Mouse (Mus musculus) hindbrain, embryonic 15.5 days (tissue): ENCODE measurements around the gene Svep1. TPM values are rescaled to one million over a fixed set of nuclear protein-coding genes. Genes with fewer than 3 reads are reported as not detected.

Experiments used
- ATAC-seq: fragments of 200-750 bp; cut with Nextera tagmentation; 2 replicates; pipeline ENCODE4 v1.8.0; 2017; ENCODE audit warnings: low read depth, moderate number of reproducible peaks, moderate TSS enrichment; ENCODE audit not compliant: low FRiP score
- H3K27ac ChIP-seq: fragments of 300-500 bp; sonication (generic); replicated peaks from 2 replicates; pipeline ENCODE4 v1.5.1; 2015; ENCODE audit warnings: mild to moderate bottlenecking, inconsistent platforms
- H3K27me3 ChIP-seq: fragments of 300-500 bp; sonication (generic); 2 replicates; pipeline ENCODE4 v1.6.1; 2015; ENCODE audit warnings: control low read depth, inconsistent platforms
- H3K36me3 ChIP-seq: fragments of 300-500 bp; sonication (generic); 2 replicates; pipeline ENCODE4 v1.6.1; 2015; ENCODE audit warnings: control low read depth, inconsistent platforms
- H3K4me1 ChIP-seq: fragments of 300-500 bp; sonication (generic); replicated peaks from 2 replicates; pipeline ENCODE4 v1.6.1; 2015; ENCODE audit warnings: control low read depth, inconsistent platforms
- H3K4me2 ChIP-seq: fragments of 300-500 bp; sonication (generic); 2 replicates; pipeline ENCODE4 v1.6.1; 2015; ENCODE audit warnings: moderate library complexity, mild to moderate bottlenecking, inconsistent platforms
- H3K4me3 ChIP-seq: fragments of 300-500 bp; sonication (generic); 2 replicates; pipeline ENCODE4 v1.5.1; 2015; ENCODE audit warnings: mild to moderate bottlenecking, inconsistent platforms
- H3K9ac ChIP-seq: fragments of 300-500 bp; sonication (generic); 2 replicates; pipeline ENCODE4 v1.6.1; 2015; ENCODE audit warnings: inconsistent platforms
- H3K9me3 ChIP-seq: fragments of 300-500 bp; sonication (generic); 2 replicates; pipeline ENCODE4 v1.6.1; 2016; ENCODE audit warnings: control low read depth, inconsistent platforms
- WGBS: fragments of 180-500 bp; shearing (Covaris S2); methylation state at CpG from one replicate; pipeline ENCODE4 v1.1.7; 2015; 5-methylcytosine and 5-hydroxymethylcytosine counted together
- polyA plus RNA-seq: library from polyadenylated mRNA; unstranded; fragments of >200 nt; fragmentation: Nextera tagmentation; extraction: Ambion mirVana; gene quantifications from 2 replicates; pipeline ENCODE4 v1.2.1, GENCODE M21; 2015

Svep1 gene
- polyA plus RNA-seq, 1 experiment from 2014 or later: 1.2 TPM

DNA sequence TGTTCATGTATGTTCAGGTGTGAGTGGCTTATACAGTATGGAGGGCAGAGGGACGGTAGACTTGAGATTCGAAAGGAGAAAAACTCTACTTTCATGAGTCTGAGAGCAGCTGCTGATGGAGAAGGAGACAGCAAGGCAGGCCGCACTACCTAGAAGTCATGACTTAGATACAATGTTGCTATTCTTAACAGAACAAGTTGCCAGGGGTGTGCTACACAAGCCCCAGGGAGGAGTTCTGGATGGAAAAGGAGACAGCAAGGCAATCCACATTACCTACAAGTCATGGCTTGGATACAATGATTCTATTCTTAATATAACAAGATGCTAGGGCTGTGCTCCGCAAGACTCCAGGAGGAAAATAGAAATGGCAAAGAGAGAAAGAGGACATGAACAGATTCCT lies 129.1 kb downstream of the Svep1 start:
- Histone ChIP-seq H3K9me3 (no peaks in the 10 kb centered on the region), H3K36me3 (no peaks in the 10 kb centered on the region), H3K4me3 (no peak overlapping the region), H3K4me2 (no peak overlapping the region), H3K9ac (no peak overlapping the region), H3K4me1 (peaks cover 3% of the 10 kb centered on the region; the same call in 1 of the 2 replicates), H3K27ac (no peak overlapping the region), H3K27me3 (no peaks in the 10 kb centered on the region)
- no peak for ATAC-seq
- 93% methylated on average over 4 of the region's 4 CpGs for WGBS

GRCm38 (mm10) chr4:58072888-58073287 lies 133.8 kb downstream of the Svep1 start:
- no peak for ATAC-seq
- no peaks in the 10 kb centered on the region for H3K27me3 ChIP-seq
- H3K36me3 ChIP-seq: no peaks in the 10 kb centered on the region
- H3K4me3 ChIP-seq: no peak overlapping the region
- no peaks in the 10 kb centered on the region for H3K9me3 ChIP-seq
- H3K4me1 ChIP-seq: no peaks in the 10 kb centered on the region; the same call in 1 of the 2 replicates
- no peak overlapping the region for H3K4me2 ChIP-seq
- WGBS: 80% methylated on average over 12 of the region's 12 CpGs
- H3K9ac ChIP-seq: no peak overlapping the region
- no peak overlapping the region for H3K27ac ChIP-seq

DNA sequence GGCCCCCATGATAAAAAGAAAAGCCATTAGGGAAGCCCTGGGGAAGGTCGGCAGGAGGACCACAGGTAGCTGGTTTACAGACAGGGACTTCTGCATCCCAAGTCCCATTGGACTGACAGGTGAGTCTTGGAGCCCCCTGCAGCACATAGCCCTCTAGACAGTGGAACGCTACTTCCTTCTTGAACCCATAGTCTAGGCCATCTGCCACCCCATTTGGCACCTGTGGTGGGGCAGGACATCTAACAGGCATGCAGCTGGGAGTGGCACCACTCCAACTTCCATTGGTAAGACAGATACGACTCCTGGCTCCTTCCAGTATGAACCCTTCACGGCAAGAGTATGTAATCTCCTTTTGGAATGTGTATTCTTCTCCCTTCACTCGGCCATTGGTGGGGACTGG lies 137.8 kb downstream of the Svep1 start:
- 95% methylated on average over 5 of the region's 5 CpGs for WGBS
- no peak for ATAC-seq
- Histone ChIP-seq H3K27ac (no peak overlapping the region), H3K9me3 (no peaks in the 10 kb centered on the region), H3K27me3 (no peaks in the 10 kb centered on the region), H3K9ac (no peak overlapping the region), H3K4me2 (no peak overlapping the region), H3K4me3 (no peak overlapping the region), H3K36me3 (no peaks in the 10 kb centered on the region), H3K4me1 (no peaks in the 10 kb centered on the region)

DNA sequence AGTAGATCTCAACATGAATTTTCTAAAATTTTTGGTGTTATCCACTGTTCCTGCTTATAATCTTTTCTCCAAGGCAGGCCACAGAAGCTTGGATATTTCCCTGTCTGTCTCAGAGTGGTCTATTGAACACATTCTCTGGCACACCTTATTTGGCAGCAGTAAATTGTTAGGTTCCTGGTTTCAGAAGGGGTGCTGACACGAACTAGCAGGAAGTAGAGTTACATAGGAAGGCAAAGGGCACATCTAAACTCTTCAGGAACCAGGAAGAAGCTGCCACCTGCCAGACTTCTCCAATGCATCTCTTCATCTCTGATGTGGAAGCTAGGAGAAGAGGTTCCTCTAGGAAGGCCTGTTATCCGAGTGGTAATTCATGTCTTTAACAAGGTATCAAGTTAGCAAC lies 141.9 kb downstream of the Svep1 start:
- WGBS: 78% methylated on average over 2 of the region's 2 CpGs

DNA sequence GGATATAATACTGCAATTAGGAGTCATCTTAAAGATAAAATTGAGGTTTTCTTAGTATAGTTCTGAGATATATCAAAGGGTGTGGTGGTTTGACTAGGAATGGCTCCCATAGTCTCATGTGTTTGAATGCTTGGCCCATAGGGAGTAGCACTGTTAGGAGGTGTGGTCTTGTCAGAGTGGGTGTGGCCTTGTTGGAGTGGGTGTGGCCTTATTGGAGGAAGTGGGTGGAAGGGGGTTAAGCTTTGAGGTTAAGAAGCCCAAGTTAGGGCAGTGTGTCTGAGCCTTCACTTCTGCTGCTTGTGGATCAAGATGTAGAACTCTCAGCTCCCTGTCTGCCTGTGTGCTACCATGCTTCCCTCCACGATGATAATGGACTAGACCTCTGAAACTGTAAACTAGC lies 143.7 kb downstream of the Svep1 start:
- Histone ChIP-seq H3K27ac (no peak overlapping the region), H3K9ac (no peak overlapping the region), H3K9me3 (no peaks in the 10 kb centered on the region), H3K36me3 (no peaks in the 10 kb centered on the region), H3K4me1 (no peaks in the 10 kb centered on the region), H3K4me3 (no peak overlapping the region), H3K4me2 (no peak overlapping the region), H3K27me3 (no peaks in the 10 kb centered on the region)
- no peak for ATAC-seq
- WGBS: 93% methylated on average over 1 of the region's 1 CpGs

More for the DNA sequence above, 141.9 kb downstream of the Svep1 start:
- Histone ChIP-seq H3K36me3 (no peaks in the 10 kb centered on the region), H3K9me3 (no peaks in the 10 kb centered on the region), H3K27ac (no peak overlapping the region), H3K27me3 (no peaks in the 10 kb centered on the region), H3K4me2 (no peak overlapping the region), H3K4me3 (no peak overlapping the region), H3K4me1 (no peaks in the 10 kb centered on the region), H3K9ac (no peak overlapping the region)
- no peak for ATAC-seq

DNA sequence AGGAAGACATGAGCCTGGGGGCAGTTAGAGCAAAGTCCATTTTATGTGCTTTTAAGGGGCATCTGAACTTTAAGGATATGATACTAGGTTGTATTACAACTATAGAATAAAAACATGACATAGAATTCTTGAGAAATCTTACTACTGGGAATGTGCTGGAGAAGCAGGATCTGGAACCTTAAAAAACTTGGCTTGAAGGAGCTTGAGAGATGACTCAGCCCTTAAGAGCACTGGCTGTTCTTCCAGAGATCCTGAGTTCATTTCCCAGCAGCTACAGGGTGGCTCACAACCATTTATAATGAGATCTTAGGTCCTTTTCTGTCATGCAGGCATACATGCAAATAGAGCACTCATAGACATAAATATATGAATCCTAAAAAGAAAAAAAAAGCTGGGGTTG lies 151.0 kb downstream of the Svep1 start:
- Histone ChIP-seq H3K4me2 (no peak overlapping the region), H3K27me3 (no peaks in the 10 kb centered on the region), H3K9me3 (no peaks in the 10 kb centered on the region), H3K4me1 (no peaks in the 10 kb centered on the region), H3K36me3 (no peaks in the 10 kb centered on the region), H3K9ac (no peak overlapping the region), H3K27ac (no peak overlapping the region), H3K4me3 (no peak overlapping the region)
- ATAC-seq: no peak

- WGBS: 68% methylated on average over 5 of the region's 5 CpGs
- Histone ChIP-seq H3K4me2 (no peak overlapping the region), H3K4me1 (no peaks in the 10 kb centered on the region), H3K27me3 (no peaks in the 10 kb centered on the region), H3K9ac (no peak overlapping the region), H3K27ac (no peak overlapping the region), H3K36me3 (no peaks in the 10 kb centered on the region), H3K4me3 (no peak overlapping the region), H3K9me3 (no peaks in the 10 kb centered on the region)
- ATAC-seq: no peak
These were observed 152.2 kb downstream of the Svep1 start for GRCm38 (mm10) chr4:58054441-58054840.

DNA sequence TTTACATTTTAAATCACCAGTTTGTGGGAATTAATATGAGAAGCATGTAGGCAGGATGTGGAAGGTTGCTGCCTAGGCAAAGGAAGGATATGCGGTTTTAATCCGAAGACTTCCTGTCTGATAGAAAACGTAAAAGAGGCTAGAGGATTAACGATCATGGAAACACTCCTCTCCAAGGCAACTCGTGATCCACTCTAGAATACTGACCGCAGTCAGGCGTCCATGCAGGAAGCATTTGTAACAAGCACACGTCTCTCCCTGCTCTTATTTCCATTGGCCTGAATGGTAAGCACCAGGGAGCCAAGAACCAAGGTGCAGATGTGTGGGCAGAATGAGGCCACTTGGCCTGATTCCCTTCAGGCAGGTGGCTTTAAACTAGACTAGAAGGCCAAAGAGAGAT lies 155.9 kb downstream of the Svep1 start:
- no peak for ATAC-seq
- H3K27ac ChIP-seq: no peak overlapping the region

GRCm38 (mm10) chr4:58050276-58050675 lies 156.4 kb downstream of the Svep1 start:
- 85% methylated on average over 8 of the region's 8 CpGs for WGBS
- no peak overlapping the region for H3K27ac ChIP-seq
- H3K36me3 ChIP-seq: no peaks in the 10 kb centered on the region
- H3K4me3 ChIP-seq: no peak overlapping the region
- no peak overlapping the region for H3K9ac ChIP-seq
- H3K27me3 ChIP-seq: no peaks in the 10 kb centered on the region
- no peaks in the 10 kb centered on the region for H3K9me3 ChIP-seq
- H3K4me1 ChIP-seq: no peaks in the 10 kb centered on the region
- no peak overlapping the region for H3K4me2 ChIP-seq
- no peak for ATAC-seq

More for the DNA sequence above, 155.9 kb downstream of the Svep1 start:
- Histone ChIP-seq H3K4me2 (no peak overlapping the region), H3K36me3 (no peaks in the 10 kb centered on the region), H3K9me3 (no peaks in the 10 kb centered on the region), H3K9ac (no peak overlapping the region), H3K4me3 (no peak overlapping the region), H3K4me1 (no peaks in the 10 kb centered on the region), H3K27me3 (no peaks in the 10 kb centered on the region)
- WGBS: 72% methylated on average over 8 of the region's 8 CpGs

GRCm38 (mm10) chr4:58044833-58045232 lies 161.8 kb downstream of the Svep1 start:
- no peaks in the 10 kb centered on the region for H3K4me1 ChIP-seq
- H3K9me3 ChIP-seq: no peaks in the 10 kb centered on the region
- H3K27ac ChIP-seq: no peak overlapping the region
- no peak overlapping the region for H3K9ac ChIP-seq
- H3K4me3 ChIP-seq: no peak overlapping the region
- no peaks in the 10 kb centered on the region for H3K36me3 ChIP-seq
- WGBS: 95% methylated on average over 6 of the region's 6 CpGs
- no peak overlapping the region for H3K4me2 ChIP-seq
- H3K27me3 ChIP-seq: no peaks in the 10 kb centered on the region
- ATAC-seq: no peak

DNA sequence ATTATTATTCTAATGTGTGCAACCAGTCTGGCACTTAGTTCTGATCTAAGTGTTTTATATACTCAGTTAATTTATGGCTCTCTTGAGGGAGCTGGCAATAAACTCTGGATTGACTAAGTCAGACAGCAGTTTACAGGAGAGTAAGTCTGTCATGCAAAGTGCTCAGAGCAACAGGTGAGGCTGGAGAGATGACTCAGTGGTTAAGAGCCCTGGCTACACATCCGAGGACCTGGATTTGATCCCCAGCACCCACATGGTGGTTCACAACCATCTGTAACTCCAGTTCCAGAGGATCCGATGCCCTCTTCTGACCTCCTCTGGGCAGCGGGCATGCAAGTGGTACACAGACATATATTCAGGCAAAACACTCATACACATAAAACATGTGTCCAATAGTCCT lies 162.3 kb downstream of the Svep1 start:
- no peak for ATAC-seq
- WGBS: 92% methylated on average over 3 of the region's 3 CpGs
- Histone ChIP-seq H3K4me3 (no peak overlapping the region), H3K27ac (no peak overlapping the region), H3K4me1 (no peaks in the 10 kb centered on the region), H3K27me3 (no peaks in the 10 kb centered on the region), H3K9me3 (no peaks in the 10 kb centered on the region), H3K9ac (no peak overlapping the region), H3K4me2 (no peak overlapping the region), H3K36me3 (no peaks in the 10 kb centered on the region)

- no peak overlapping the region for H3K4me3 ChIP-seq
- no peaks in the 10 kb centered on the region for H3K36me3 ChIP-seq
- H3K9me3 ChIP-seq: no peaks in the 10 kb centered on the region
- no peak overlapping the region for H3K9ac ChIP-seq
- WGBS: 92% methylated on average over 2 of the region's 2 CpGs
- no peak overlapping the region for H3K27ac ChIP-seq
- no peaks in the 10 kb centered on the region for H3K4me1 ChIP-seq
- H3K27me3 ChIP-seq: no peaks in the 10 kb centered on the region
- no peak overlapping the region for H3K4me2 ChIP-seq
- no peak for ATAC-seq
These were observed 166.6 kb downstream of the Svep1 start for GRCm38 (mm10) chr4:58040093-58040492.

GRCm38 (mm10) chr4:58037096-58037705 lies 169.5 kb downstream of the Svep1 start:
- WGBS: 89% methylated on average over 6 of the region's 6 CpGs
- H3K4me2 ChIP-seq: no peak overlapping the region

More at GRCm38 (mm10) chr4:58037096-58037705, 169.5 kb downstream of the Svep1 start:
- H3K4me1 ChIP-seq: no peaks in the 10 kb centered on the region
- no peak overlapping the region for H3K27ac ChIP-seq
- H3K36me3 ChIP-seq: no peaks in the 10 kb centered on the region
- H3K4me3 ChIP-seq: no peak overlapping the region
- no peaks in the 10 kb centered on the region for H3K9me3 ChIP-seq
- no peaks in the 10 kb centered on the region for H3K27me3 ChIP-seq
- no peak overlapping the region for H3K9ac ChIP-seq
- ATAC-seq: no peak
